Mouse (Mus musculus): ENCODE data around the gene Pcgf2.

The Pcgf2 gene

GRCm38 (mm10) chr11:97643380-97644055, 56.8 kb downstream of the Pcgf2 start:
- Histone ChIP-seq H3K27me3 (ENCODE audit: insufficient read depth, low read length) (no peaks in the 10 kb centered on the region), H3K9me3 (ENCODE audit: low read length) (peaks cover 5% of the 10 kb centered on the region; the same call in 1 of the 2 replicates)

DNA sequence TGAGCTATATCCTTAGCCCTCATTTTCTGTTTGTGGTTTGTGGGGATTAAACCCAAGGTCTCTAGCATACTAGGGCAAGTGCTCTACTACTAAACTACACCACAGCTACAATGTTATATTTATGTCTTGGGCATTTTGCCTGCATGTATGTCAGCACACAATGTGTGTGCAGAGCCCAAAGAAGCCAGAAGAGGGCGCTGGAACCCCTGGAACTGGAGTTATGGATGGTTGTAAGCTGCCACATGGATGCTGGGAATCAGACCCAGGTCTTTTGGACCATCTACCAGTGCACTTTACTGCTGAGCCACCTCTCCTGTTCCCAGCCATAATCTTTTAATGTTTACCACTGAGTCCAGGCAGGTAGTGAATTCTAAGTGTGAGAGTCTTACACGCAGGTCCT, 57.6 kb downstream of the Pcgf2 start:
- Histone ChIP-seq H3K9me3 (ENCODE audit: low read length) (peaks cover 5% of the 10 kb centered on the region; the same call in 1 of the 2 replicates), H3K36me3 (ENCODE audit: insufficient read depth, low read length) (no peaks in the 10 kb centered on the region), H3K4me1 (replicated peaks; ENCODE audit: low read depth, low read length) (peaks cover 23% of the 10 kb centered on the region), H3K4me3 (replicated peaks; ENCODE audit: low read length) (no peak overlapping the region), H3K27me3 (ENCODE audit: insufficient read depth, low read length) (no peaks in the 10 kb centered on the region)
- TF ChIP-seq POU5F1 (IDR thresholded peaks at IDR 0.05; ENCODE audit: borderline replicate concordance, low read length) (no peak), CTCF (conservative IDR thresholded peaks at IDR 0.05; ENCODE audit: low read length) (peak; percentile 56), NANOG (IDR thresholded peaks at IDR 0.05; ENCODE audit: borderline replicate concordance, low read length) (no peak)

More at GRCm38 (mm10) chr11:97643380-97644055, 56.8 kb downstream of the Pcgf2 start:
- TF ChIP-seq NANOG (IDR thresholded peaks at IDR 0.05; ENCODE audit: borderline replicate concordance, low read length): no peak
- no peak for TF ChIP-seq POU5F1 (IDR thresholded peaks at IDR 0.05; ENCODE audit: borderline replicate concordance, low read length)
- TF ChIP-seq CTCF (conservative IDR thresholded peaks at IDR 0.05; ENCODE audit: low read length): no peak
- no peaks in the 10 kb centered on the region for H3K36me3 ChIP-seq (ENCODE audit: insufficient read depth, low read length)
- H3K4me3 ChIP-seq (replicated peaks; ENCODE audit: low read length): no peak overlapping the region
- H3K4me1 ChIP-seq (replicated peaks; ENCODE audit: low read depth, low read length): peaks cover 18% of the 10 kb centered on the region

- H3K36me3 ChIP-seq (ENCODE audit: insufficient read depth, low read length): no peaks in the 10 kb centered on the region
- peaks cover 5% of the 10 kb centered on the region; the same call in 1 of the 2 replicates for H3K9me3 ChIP-seq (ENCODE audit: low read length)
- TF ChIP-seq CTCF (conservative IDR thresholded peaks at IDR 0.05; ENCODE audit: low read length): no peak
- TF ChIP-seq POU5F1 (IDR thresholded peaks at IDR 0.05; ENCODE audit: borderline replicate concordance, low read length): no peak
- no peak for TF ChIP-seq NANOG (IDR thresholded peaks at IDR 0.05; ENCODE audit: borderline replicate concordance, low read length)
- no peaks in the 10 kb centered on the region for H3K27me3 ChIP-seq (ENCODE audit: insufficient read depth, low read length)
- H3K4me3 ChIP-seq (replicated peaks; ENCODE audit: low read length): no peak overlapping the region
- H3K4me1 ChIP-seq (replicated peaks; ENCODE audit: low read depth, low read length): peaks cover 32% of the 10 kb centered on the region
These were observed 58.6 kb downstream of the Pcgf2 start for GRCm38 (mm10) chr11:97641668-97642067.
